Mouse (Mus musculus) midbrain, embryonic 14.5 days (tissue): ENCODE data around the gene Kpna2. TPM values are rescaled to one million over a fixed set of nuclear protein-coding genes. Genes with fewer than 3 reads are reported as not detected.

Experiments used
- ATAC-seq: fragments of 200-750 bp; cut with Nextera tagmentation; 2 replicates; pipeline ENCODE4 v1.8.0; 2017; ENCODE audit warnings: moderate number of reproducible peaks, moderate library complexity; ENCODE audit not compliant: low FRiP score, low TSS enrichment
- DNase-seq: peaks from one replicate; pipeline ENCODE4 v3.0.0-alpha.2; 2015
- H3K27ac ChIP-seq: fragments of 300-500 bp; sonication (generic); replicated peaks from 2 replicates; pipeline ENCODE4 v1.5.1; 2014; ENCODE audit warnings: mild to moderate bottlenecking, low read depth, low read length, moderate library complexity
- H3K27me3 ChIP-seq: fragments of 300-500 bp; sonication (generic); 2 replicates; pipeline ENCODE4 v1.6.1; 2014; ENCODE audit warnings: low read length, control low read depth, mixed read lengths; ENCODE audit not compliant: control insufficient read depth, insufficient read depth
- H3K36me3 ChIP-seq: fragments of 300-500 bp; sonication (generic); 2 replicates; pipeline ENCODE4 v1.6.1; 2014; ENCODE audit warnings: low read length, control low read depth; ENCODE audit not compliant: control insufficient read depth, insufficient read depth
- H3K4me1 ChIP-seq: fragments of 300-500 bp; sonication (generic); 2 replicates; pipeline ENCODE4 v1.6.1; 2014; ENCODE audit warnings: mild to moderate bottlenecking, antibody characterized with exemption, low read length, control low read depth; ENCODE audit not compliant: control insufficient read depth, insufficient read depth
- H3K4me2 ChIP-seq: fragments of 300-500 bp; sonication (generic); 2 replicates; pipeline ENCODE4 v1.6.1; 2014; ENCODE audit warnings: mild to moderate bottlenecking, low read length, moderate library complexity
- H3K4me3 ChIP-seq: fragments of 300-500 bp; sonication (generic); replicated peaks from 2 replicates; pipeline ENCODE4 v1.5.1; 2014; ENCODE audit warnings: low read depth, low read length
- H3K9ac ChIP-seq: fragments of 300-500 bp; sonication (generic); replicated peaks from 2 replicates; pipeline ENCODE4 v1.6.1; 2014; ENCODE audit warnings: mild to moderate bottlenecking, low read length, moderate library complexity
- H3K9me3 ChIP-seq: fragments of 300-500 bp; sonication (generic); 2 replicates; pipeline ENCODE4 v1.6.1; 2016; ENCODE audit warnings: low read length, control low read depth, mixed read lengths; ENCODE audit not compliant: control insufficient read depth
- WGBS: fragments of 180-500 bp; shearing (Covaris S2); extraction: QIAGEN DNeasy Blood & Tissue Kit; methylation state at CpG from one replicate; pipeline ENCODE4 v1.1.7; 2014; 5-methylcytosine and 5-hydroxymethylcytosine counted together
- polyA plus RNA-seq: library from polyadenylated mRNA; unstranded; fragments of >200 nt; fragmentation: Nextera tagmentation; extraction: Ambion mirVana; gene quantifications from 2 replicates; pipeline ENCODE4 v1.2.1, GENCODE M21; 2014

Kpna2 gene
- polyA plus RNA-seq, 1 experiment from 2014 or later: 206 TPM

GRCm38 (mm10) chr11:106981787-106982186 is 17.6 kb downstream of the Kpna2 start:
- no peak overlapping the region for H3K9ac ChIP-seq
- H3K9me3 ChIP-seq: no peaks in the 10 kb centered on the region
- WGBS: 15% methylated on average over 1 of the region's 1 CpGs
- H3K27me3 ChIP-seq: no peaks in the 10 kb centered on the region
- no peak overlapping the region for H3K4me3 ChIP-seq
- no peaks in the 10 kb centered on the region for H3K4me1 ChIP-seq
- H3K36me3 ChIP-seq: peaks cover 2% of the 10 kb centered on the region; the same call in 1 of the 2 replicates
- H3K4me2 ChIP-seq: no peak overlapping the region
- H3K27ac ChIP-seq: no peak overlapping the region
- no peak for ATAC-seq
- DNase-seq: no peak

- H3K4me3 ChIP-seq: no peak overlapping the region
- 20% methylated on average over 7 of the region's 7 CpGs for WGBS
- H3K36me3 ChIP-seq: no peaks in the 10 kb centered on the region
- peak; percentile 85 for DNase-seq
- no peak overlapping the region for H3K4me2 ChIP-seq
- no peaks in the 10 kb centered on the region for H3K4me1 ChIP-seq
- H3K27ac ChIP-seq: no peak overlapping the region
- H3K27me3 ChIP-seq: no peaks in the 10 kb centered on the region
- no peaks in the 10 kb centered on the region for H3K9me3 ChIP-seq
- H3K9ac ChIP-seq: no peak overlapping the region
- ATAC-seq: no peak
Measured at GRCm38 (mm10) chr11:106980455-106980854, 18.9 kb downstream of the Kpna2 start.

GRCm38 (mm10) chr11:106976194-106976593 is 23.1 kb downstream of the Kpna2 start:
- ATAC-seq (no peak), DNase-seq (no peak)
- H3K36me3 ChIP-seq: no peaks in the 10 kb centered on the region
- no peaks in the 10 kb centered on the region for H3K27me3 ChIP-seq
- no peaks in the 10 kb centered on the region for H3K9me3 ChIP-seq
- 86% methylated on average over 8 of the region's 8 CpGs for WGBS
- no peaks in the 10 kb centered on the region for H3K4me1 ChIP-seq
- no peak overlapping the region for H3K4me3 ChIP-seq
- H3K4me2 ChIP-seq: no peak overlapping the region
- no peak overlapping the region for H3K27ac ChIP-seq
- no peak overlapping the region for H3K9ac ChIP-seq

- no peak overlapping the region for H3K27ac ChIP-seq
- DNase-seq: no peak
- H3K27me3 ChIP-seq: no peaks in the 10 kb centered on the region
- H3K4me1 ChIP-seq: no peaks in the 10 kb centered on the region
- H3K9me3 ChIP-seq: no peaks in the 10 kb centered on the region
- H3K9ac ChIP-seq: no peak overlapping the region
- no peak for ATAC-seq
- H3K36me3 ChIP-seq: no peaks in the 10 kb centered on the region
- no peak overlapping the region for H3K4me3 ChIP-seq
- 80% methylated on average over 8 of the region's 8 CpGs for WGBS
- no peak overlapping the region for H3K4me2 ChIP-seq
Measured at GRCm38 (mm10) chr11:106975419-106976177, 23.7 kb downstream of the Kpna2 start.

- Histone ChIP-seq H3K9ac (no peak overlapping the region), H3K27me3 (no peaks in the 10 kb centered on the region), H3K9me3 (no peaks in the 10 kb centered on the region), H3K4me1 (no peaks in the 10 kb centered on the region), H3K4me2 (no peak overlapping the region), H3K27ac (no peak overlapping the region), H3K36me3 (no peaks in the 10 kb centered on the region), H3K4me3 (no peak overlapping the region)
- no peak for ATAC-seq
- DNase-seq: peak; percentile 9
- 81% methylated on average over 2 of the region's 2 CpGs for WGBS
Measured at GRCm38 (mm10) chr11:106974440-106974839, 24.9 kb downstream of the Kpna2 start.

GRCm38 (mm10) chr11:106973016-106973415 is 26.3 kb downstream of the Kpna2 start:
- no peak overlapping the region for H3K9ac ChIP-seq
- 90% methylated on average over 5 of the region's 5 CpGs for WGBS

GRCm38 (mm10) chr11:106969798-106970197 is 29.5 kb downstream of the Kpna2 start:
- DNase-seq: no peak
- Histone ChIP-seq H3K4me2 (no peak overlapping the region), H3K36me3 (no peaks in the 10 kb centered on the region), H3K9ac (no peak overlapping the region), H3K4me3 (no peak overlapping the region), H3K27me3 (no peaks in the 10 kb centered on the region), H3K9me3 (no peaks in the 10 kb centered on the region), H3K4me1 (no peaks in the 10 kb centered on the region), H3K27ac (no peak overlapping the region)
- ATAC-seq: no peak
- WGBS: 95% methylated on average over 8 of the region's 8 CpGs

More at GRCm38 (mm10) chr11:106973016-106973415, 26.3 kb downstream of the Kpna2 start:
- ATAC-seq (no peak), DNase-seq (no peak)
- no peaks in the 10 kb centered on the region for H3K27me3 ChIP-seq
- no peaks in the 10 kb centered on the region for H3K9me3 ChIP-seq
- H3K4me2 ChIP-seq: no peak overlapping the region
- no peaks in the 10 kb centered on the region for H3K36me3 ChIP-seq
- no peak overlapping the region for H3K4me3 ChIP-seq
- no peaks in the 10 kb centered on the region for H3K4me1 ChIP-seq
- no peak overlapping the region for H3K27ac ChIP-seq

GRCm38 (mm10) chr11:106967630-106968029 is 31.7 kb downstream of the Kpna2 start:
- ATAC-seq (no peak), DNase-seq (no peak)
- Histone ChIP-seq H3K36me3 (no peaks in the 10 kb centered on the region), H3K9me3 (no peaks in the 10 kb centered on the region), H3K27me3 (no peaks in the 10 kb centered on the region), H3K4me2 (no peak overlapping the region), H3K4me3 (no peak overlapping the region), H3K9ac (no peak overlapping the region), H3K4me1 (no peaks in the 10 kb centered on the region), H3K27ac (no peak overlapping the region)
- 81% methylated on average over 10 of the region's 10 CpGs for WGBS

GRCm38 (mm10) chr11:106965881-106966280 is 33.5 kb downstream of the Kpna2 start:
- H3K27ac ChIP-seq: no peak overlapping the region
- DNase-seq (no peak), ATAC-seq (no peak)
- no peak overlapping the region for H3K4me3 ChIP-seq
- no peak overlapping the region for H3K9ac ChIP-seq
- no peaks in the 10 kb centered on the region for H3K36me3 ChIP-seq
- no peaks in the 10 kb centered on the region for H3K27me3 ChIP-seq
- H3K4me2 ChIP-seq: no peak overlapping the region
- H3K9me3 ChIP-seq: no peaks in the 10 kb centered on the region
- WGBS: 91% methylated on average over 4 of the region's 4 CpGs
- H3K4me1 ChIP-seq: no peaks in the 10 kb centered on the region
